Mouse (Mus musculus) lung, adult 2 months (tissue): Measurements from ENCODE around the gene Impg1.

ENCODE experiments used
- CTCF ChIP-seq: fragments of 200-500 bp; IDR thresholded peaks from 2 replicates; pipeline ENCODE4 v1.5.1; 2011; ENCODE audit warnings: mild to moderate bottlenecking, low read length, control low read depth; ENCODE audit not compliant: insufficient read depth
- POLR2A ChIP-seq: fragments of 200-500 bp; IDR thresholded peaks from 2 replicates; pipeline ENCODE4 v1.6.1; 2011; ENCODE audit warnings: low read depth, mild to moderate bottlenecking, control low read depth, low read length, borderline replicate concordance; ENCODE audit errors: extremely low read depth

GRCm38 (mm10) chr9:80293056-80293584, 172.2 kb downstream of the Impg1 start:
- TF ChIP-seq CTCF (peak; percentile 13; the same call in 1 of the 2 replicates), POLR2A (no peak)
